Mouse (Mus musculus): ENCODE results near the gene Ttc9c. TPM values are rescaled to one million over a fixed set of nuclear protein-coding genes. Genes with fewer than 3 reads are reported as not detected.

Gene Ttc9c
- total and polyA plus RNA-seq, 2 experiments from 2014 or later, result 41.1 to 55.2 TPM

GRCm38 (mm10) chr19:8770567-8771270, 48.4 kb downstream of the Ttc9c start, which contains the start of gene Tmem223:
Tmem223 (plus strand) TSS chr19:8770996.
- H3K4me2 ChIP-seq (ENCODE audit: low read depth, low read length), result peak within 1 kb of the TSS; percentile 81
- peak within 1 kb of the TSS; percentile 90 for H3K9ac ChIP-seq (replicated peaks; ENCODE audit: low read length)
- no peaks in the 10 kb centered on the region for H3K27me3 ChIP-seq (ENCODE audit: insufficient read depth, low read length)
- H3K4me3 ChIP-seq (ENCODE audit: low read length), result peak within 1 kb of the TSS; percentile 84
- ATAC-seq, result peak; percentile 67
- peak; percentile 90 for DNase-seq (ENCODE audit: low spot score)
- WGBS, result 28% methylated on average over 29 of the region's 29 CpGs
- peaks cover 12% of the 10 kb centered on the region for H3K4me1 ChIP-seq (ENCODE audit: insufficient read depth, low read length)
- H3K36me3 ChIP-seq (ENCODE audit: insufficient read depth, low read length), result peaks cover 35% of the 10 kb centered on the region
- H3K27ac ChIP-seq, result peak within 1 kb of the TSS; percentile 91
- peak; percentile 47 for TF ChIP-seq CTCF (IDR thresholded peaks at IDR 0.05; ENCODE audit: low read depth)
- no peaks in the 10 kb centered on the region for H3K9me3 ChIP-seq (ENCODE audit: low read length)

GRCm38 (mm10) chr19:8765562-8765961, 53.6 kb downstream of the Ttc9c start:
- WGBS, result 99% methylated on average over 9 of the region's 9 CpGs
- H3K9ac ChIP-seq (replicated peaks; ENCODE audit: low read length), result no peak overlapping the region
- no peaks in the 10 kb centered on the region for H3K9me3 ChIP-seq (ENCODE audit: low read length)
- H3K4me1 ChIP-seq (ENCODE audit: insufficient read depth, low read length), result no peaks in the 10 kb centered on the region; the same call in 1 of the 2 replicates
- DNase-seq (ENCODE audit: low spot score) (no peak), ATAC-seq (0 out of 2 replicates have a peak, but pooled peaks have one; percentile 4)
- H3K4me2 ChIP-seq (ENCODE audit: low read depth, low read length), result no peak overlapping the region
- no peak for TF ChIP-seq CTCF (IDR thresholded peaks at IDR 0.05; ENCODE audit: low read depth)
- H3K4me3 ChIP-seq (ENCODE audit: low read length), result no peak overlapping the region
- no peaks in the 10 kb centered on the region for H3K27me3 ChIP-seq (ENCODE audit: insufficient read depth, low read length)
- H3K36me3 ChIP-seq (ENCODE audit: insufficient read depth, low read length), result peaks cover 68% of the 10 kb centered on the region
- no peak overlapping the region for H3K27ac ChIP-seq

- Histone ChIP-seq H3K27ac (no peak overlapping the region), H3K9ac (replicated peaks; ENCODE audit: low read length) (no peak overlapping the region), H3K4me3 (ENCODE audit: low read length) (no peak overlapping the region), H3K27me3 (ENCODE audit: insufficient read depth, low read length) (no peaks in the 10 kb centered on the region), H3K36me3 (ENCODE audit: insufficient read depth, low read length) (peaks cover 58% of the 10 kb centered on the region), H3K4me2 (ENCODE audit: low read depth, low read length) (no peak overlapping the region), H3K9me3 (ENCODE audit: low read length) (no peaks in the 10 kb centered on the region), H3K4me1 (ENCODE audit: insufficient read depth, low read length) (peaks cover 6% of the 10 kb centered on the region; the same call in 1 of the 2 replicates)
- DNase-seq (ENCODE audit: low spot score), result no peak
- ATAC-seq, result no peak
- TF ChIP-seq CTCF (IDR thresholded peaks at IDR 0.05; ENCODE audit: low read depth), result no peak
- 94% methylated on average over 4 of the region's 4 CpGs for WGBS
Observed at GRCm38 (mm10) chr19:8763276-8763675, 55.9 kb downstream of the Ttc9c start.

GRCm38 (mm10) chr19:8760757-8761156, 58.4 kb downstream of the Ttc9c start:
- H3K4me2 ChIP-seq (ENCODE audit: low read depth, low read length), result no peak overlapping the region
- no peak for ATAC-seq
- TF ChIP-seq CTCF (IDR thresholded peaks at IDR 0.05; ENCODE audit: low read depth), result 0 out of 2 replicates have a peak, but pooled peaks have one; percentile 11
- no peaks in the 10 kb centered on the region for H3K27me3 ChIP-seq (ENCODE audit: insufficient read depth, low read length)
- no peak for DNase-seq (ENCODE audit: low spot score)
- H3K27ac ChIP-seq, result no peak overlapping the region
- no peak overlapping the region for H3K9ac ChIP-seq (replicated peaks; ENCODE audit: low read length)
- H3K9me3 ChIP-seq (ENCODE audit: low read length), result no peaks in the 10 kb centered on the region
- WGBS, result 79% methylated on average over 2 of the region's 2 CpGs
- no peak overlapping the region for H3K4me3 ChIP-seq (ENCODE audit: low read length)
- peaks cover 33% of the 10 kb centered on the region for H3K36me3 ChIP-seq (ENCODE audit: insufficient read depth, low read length)
- peaks cover 15% of the 10 kb centered on the region; the same call in 1 of the 2 replicates for H3K4me1 ChIP-seq (ENCODE audit: insufficient read depth, low read length)

Other genes starting within 250 kb of the Ttc9c start
Only the 30 nearest of the 33 such genes appear.
- 1.3 and 2.4 TPM in 2 replicates for gene Chrm1, start 155.5 kb downstream of the Ttc9c start, total RNA-seq (2014; rRNA removed)
- 0.80 and 0.88 TPM in 2 replicates for gene Chrm1, start 155.5 kb downstream of the Ttc9c start, polyA plus RNA-seq (2015; fragmentation: Nextera tagmentation; extraction: Ambion mirVana)
- 154 and 155 TPM in 2 replicates for gene Slc3a2, start 96.0 kb downstream of the Ttc9c start, total RNA-seq (2014; rRNA removed)
- gene Slc3a2, start 96.0 kb downstream of the Ttc9c start, polyA plus RNA-seq (2015; fragmentation: Nextera tagmentation; extraction: Ambion mirVana), result 235 and 250 TPM in 2 replicates
- 46.7 and 49.7 TPM in 2 replicates for gene Wdr74, start 83.5 kb downstream of the Ttc9c start, total RNA-seq (2014; rRNA removed)
- 78.7 and 79.2 TPM in 2 replicates for gene Wdr74, start 83.5 kb downstream of the Ttc9c start, polyA plus RNA-seq (2015; fragmentation: Nextera tagmentation; extraction: Ambion mirVana)
- gene 1700092M07Rik, start 78.6 kb downstream of the Ttc9c start, total RNA-seq (2014; rRNA removed), result not detected in 2 replicates
- 0.66 and 0.85 TPM in 2 replicates for gene 1700092M07Rik, start 78.6 kb downstream of the Ttc9c start, polyA plus RNA-seq (2015; fragmentation: Nextera tagmentation; extraction: Ambion mirVana)
- gene Stx5a, start 77.9 kb downstream of the Ttc9c start, total RNA-seq (2014; rRNA removed), result 84.4 and 110 TPM in 2 replicates
- gene Stx5a, start 77.9 kb downstream of the Ttc9c start, polyA plus RNA-seq (2015; fragmentation: Nextera tagmentation; extraction: Ambion mirVana), result 95.3 and 104 TPM in 2 replicates
- 47.7 and 51.3 TPM in 2 replicates for gene Nxf1, start 62.3 kb downstream of the Ttc9c start, total RNA-seq (2014; rRNA removed)
- 88.3 and 89.5 TPM in 2 replicates for gene Nxf1, start 62.3 kb downstream of the Ttc9c start, polyA plus RNA-seq (2015; fragmentation: Nextera tagmentation; extraction: Ambion mirVana)
- 269 and 347 TPM in 2 replicates for gene Tmem223, start 48.3 kb downstream of the Ttc9c start, total RNA-seq (2014; rRNA removed)
- 233 and 258 TPM in 2 replicates for gene Tmem223, start 48.3 kb downstream of the Ttc9c start, polyA plus RNA-seq (2015; fragmentation: Nextera tagmentation; extraction: Ambion mirVana)
- 29.5 and 31.0 TPM in 2 replicates for gene Tmem179b, start 44.9 kb downstream of the Ttc9c start, total RNA-seq (2014; rRNA removed)
- gene Tmem179b, start 44.9 kb downstream of the Ttc9c start, polyA plus RNA-seq (2015; fragmentation: Nextera tagmentation; extraction: Ambion mirVana), result 27.0 and 27.7 TPM in 2 replicates
- 30.1 and 38.9 TPM in 2 replicates for gene Taf6l, start 32.9 kb downstream of the Ttc9c start, total RNA-seq (2014; rRNA removed)
- 23.3 and 25.9 TPM in 2 replicates for gene Taf6l, start 32.9 kb downstream of the Ttc9c start, polyA plus RNA-seq (2015; fragmentation: Nextera tagmentation; extraction: Ambion mirVana)
- gene Polr2g, start 20.8 kb downstream of the Ttc9c start, total RNA-seq (2014; rRNA removed), result 52.7 and 78.3 TPM in 2 replicates
- 171 and 178 TPM in 2 replicates for gene Polr2g, start 20.8 kb downstream of the Ttc9c start, polyA plus RNA-seq (2015; fragmentation: Nextera tagmentation; extraction: Ambion mirVana)
- gene Zbtb3, start 16.8 kb downstream of the Ttc9c start, total RNA-seq (2014; rRNA removed), result 5.0 and 7.5 TPM in 2 replicates
- gene Zbtb3, start 16.8 kb downstream of the Ttc9c start, polyA plus RNA-seq (2015; fragmentation: Nextera tagmentation; extraction: Ambion mirVana), result 4.4 and 4.7 TPM in 2 replicates
- gene Hnrnpul2, start 677 bp upstream of the Ttc9c start, total RNA-seq (2014; rRNA removed), result 19.7 and 20.1 TPM in 2 replicates
- 5.6 TPM in 2 replicates for gene Hnrnpul2, start 677 bp upstream of the Ttc9c start, polyA plus RNA-seq (2015; fragmentation: Nextera tagmentation; extraction: Ambion mirVana)
- gene AC129217.1, start 10.4 kb upstream of the Ttc9c start, total RNA-seq (2014; rRNA removed), result not detected in 2 replicates
- not detected in 2 replicates for gene AC129217.1, start 10.4 kb upstream of the Ttc9c start, polyA plus RNA-seq (2015; fragmentation: Nextera tagmentation; extraction: Ambion mirVana)
- 132 and 146 TPM in 2 replicates for gene Bscl2, start 18.1 kb upstream of the Ttc9c start, total RNA-seq (2014; rRNA removed)
- 104 and 107 TPM in 2 replicates for gene Bscl2, start 18.1 kb upstream of the Ttc9c start, polyA plus RNA-seq (2015; fragmentation: Nextera tagmentation; extraction: Ambion mirVana)
- gene Gng3, start 19.9 kb upstream of the Ttc9c start, total RNA-seq (2014; rRNA removed), result 93.2 and 99.7 TPM in 2 replicates
- gene Gng3, start 19.9 kb upstream of the Ttc9c start, polyA plus RNA-seq (2015; fragmentation: Nextera tagmentation; extraction: Ambion mirVana), result 591 and 626 TPM in 2 replicates
- 1.6 TPM in 2 replicates for gene Lrrn4cl, start 31.4 kb upstream of the Ttc9c start, total RNA-seq (2014; rRNA removed)
- 1.5 and 1.8 TPM in 2 replicates for gene Lrrn4cl, start 31.4 kb upstream of the Ttc9c start, polyA plus RNA-seq (2015; fragmentation: Nextera tagmentation; extraction: Ambion mirVana)
- 60.8 and 67.7 TPM in 2 replicates for gene Ubxn1, start 52.2 kb upstream of the Ttc9c start, total RNA-seq (2014; rRNA removed)
- 158 and 164 TPM in 2 replicates for gene Ubxn1, start 52.2 kb upstream of the Ttc9c start, polyA plus RNA-seq (2015; fragmentation: Nextera tagmentation; extraction: Ambion mirVana)
- 17.9 and 21.1 TPM in 2 replicates for gene Uqcc3, start 61.6 kb upstream of the Ttc9c start, total RNA-seq (2014; rRNA removed)
- gene Uqcc3, start 61.6 kb upstream of the Ttc9c start, polyA plus RNA-seq (2015; fragmentation: Nextera tagmentation; extraction: Ambion mirVana), result 64.9 and 77.0 TPM in 2 replicates
- gene Lbhd1, start 64.4 kb upstream of the Ttc9c start, total RNA-seq (2014; rRNA removed), result 3.3 and 5.5 TPM in 2 replicates
- gene Lbhd1, start 64.4 kb upstream of the Ttc9c start, polyA plus RNA-seq (2015; fragmentation: Nextera tagmentation; extraction: Ambion mirVana), result 26.4 and 37.8 TPM in 2 replicates
- gene Gm49403, start 64.6 kb upstream of the Ttc9c start, total RNA-seq (2014; rRNA removed), result not detected in 2 replicates
- gene Gm49403, start 64.6 kb upstream of the Ttc9c start, polyA plus RNA-seq (2015; fragmentation: Nextera tagmentation; extraction: Ambion mirVana), result not detected in 2 replicates
- 13.6 and 29.8 TPM in 2 replicates for gene 1810009A15Rik, start 69.5 kb upstream of the Ttc9c start, total RNA-seq (2014; rRNA removed)
- 37.7 and 38.6 TPM in 2 replicates for gene 1810009A15Rik, start 69.5 kb upstream of the Ttc9c start, polyA plus RNA-seq (2015; fragmentation: Nextera tagmentation; extraction: Ambion mirVana)
- gene Gm49416, start 69.6 kb upstream of the Ttc9c start, total RNA-seq (2014; rRNA removed), result 0.52 and 2.7 TPM in 2 replicates
- not detected in 2 replicates for gene Gm49416, start 69.6 kb upstream of the Ttc9c start, polyA plus RNA-seq (2015; fragmentation: Nextera tagmentation; extraction: Ambion mirVana)
- 40.8 and 46.3 TPM in 2 replicates for gene Ints5, start 73.7 kb upstream of the Ttc9c start, total RNA-seq (2014; rRNA removed)
- 23.2 and 23.8 TPM in 2 replicates for gene Ints5, start 73.7 kb upstream of the Ttc9c start, polyA plus RNA-seq (2015; fragmentation: Nextera tagmentation; extraction: Ambion mirVana)
- gene Ganab, start 78.7 kb upstream of the Ttc9c start, total RNA-seq (2014; rRNA removed), result 103 and 110 TPM in 2 replicates
- gene Ganab, start 78.7 kb upstream of the Ttc9c start, polyA plus RNA-seq (2015; fragmentation: Nextera tagmentation; extraction: Ambion mirVana), result 55.5 and 55.6 TPM in 2 replicates
- gene B3gat3, start 101.0 kb upstream of the Ttc9c start, total RNA-seq (2014; rRNA removed), result 88.7 and 97.5 TPM in 2 replicates
- 80.9 and 92.3 TPM in 2 replicates for gene B3gat3, start 101.0 kb upstream of the Ttc9c start, polyA plus RNA-seq (2015; fragmentation: Nextera tagmentation; extraction: Ambion mirVana)
- 5.7 and 6.0 TPM in 2 replicates for gene Rom1, start 110.0 kb upstream of the Ttc9c start, total RNA-seq (2014; rRNA removed)
- gene Rom1, start 110.0 kb upstream of the Ttc9c start, polyA plus RNA-seq (2015; fragmentation: Nextera tagmentation; extraction: Ambion mirVana), result 3.5 and 4.0 TPM in 2 replicates
- 8.3 and 8.6 TPM in 2 replicates for gene Eml3, start 110.2 kb upstream of the Ttc9c start, total RNA-seq (2014; rRNA removed)
- 11.0 and 11.8 TPM in 2 replicates for gene Eml3, start 110.2 kb upstream of the Ttc9c start, polyA plus RNA-seq (2015; fragmentation: Nextera tagmentation; extraction: Ambion mirVana)
- 65.1 and 71.4 TPM in 2 replicates for gene Mta2, start 122.5 kb upstream of the Ttc9c start, total RNA-seq (2014; rRNA removed)
- gene Mta2, start 122.5 kb upstream of the Ttc9c start, polyA plus RNA-seq (2015; fragmentation: Nextera tagmentation; extraction: Ambion mirVana), result 75.2 and 78.8 TPM in 2 replicates
- gene Tut1, start 134.5 kb upstream of the Ttc9c start, total RNA-seq (2014; rRNA removed), result 20.8 and 23.4 TPM in 2 replicates
- 16.0 and 16.2 TPM in 2 replicates for gene Tut1, start 134.5 kb upstream of the Ttc9c start, polyA plus RNA-seq (2015; fragmentation: Nextera tagmentation; extraction: Ambion mirVana)
- 442 and 469 TPM in 2 replicates for gene Eef1g, start 147.7 kb upstream of the Ttc9c start, total RNA-seq (2014; rRNA removed)
- gene Eef1g, start 147.7 kb upstream of the Ttc9c start, polyA plus RNA-seq (2015; fragmentation: Nextera tagmentation; extraction: Ambion mirVana), result 256 and 260 TPM in 2 replicates

All from hindbrain, postnatal 0 days (tissue).